Mouse (Mus musculus) hindbrain, embryonic 16.5 days (tissue): ENCODE measurements around the gene Dicer1. TPM values are rescaled to one million over a fixed set of nuclear protein-coding genes. Genes with fewer than 3 reads are reported as not detected.

Experiments used
- ATAC-seq: fragments of 200-750 bp; cut with Nextera tagmentation; 2 replicates; pipeline ENCODE4 v1.8.0; 2017; ENCODE audit warnings: moderate TSS enrichment, moderate library complexity
- H3K27ac ChIP-seq: fragments of 300-500 bp; sonication (generic); 2 replicates; pipeline ENCODE4 v1.5.1; 2014; ENCODE audit warnings: low read depth, mild to moderate bottlenecking, control low read depth, low read length, moderate library complexity
- H3K27me3 ChIP-seq: fragments of 300-500 bp; sonication (generic); replicated peaks from 2 replicates; pipeline ENCODE4 v1.6.1; 2014; ENCODE audit warnings: low read length; ENCODE audit not compliant: control insufficient read depth, insufficient read depth
- H3K36me3 ChIP-seq: fragments of 300-500 bp; sonication (generic); 2 replicates; pipeline ENCODE4 v1.6.1; 2014; ENCODE audit warnings: mild to moderate bottlenecking, low read length, moderate library complexity, mixed read lengths; ENCODE audit not compliant: control insufficient read depth, insufficient read depth
- H3K4me1 ChIP-seq: fragments of 300-500 bp; sonication (generic); 2 replicates; pipeline ENCODE4 v1.6.1; 2014; ENCODE audit warnings: low read depth, low read length; ENCODE audit not compliant: control insufficient read depth, insufficient read depth
- H3K4me2 ChIP-seq: fragments of 300-500 bp; sonication (generic); 2 replicates; pipeline ENCODE4 v1.6.1; 2014; ENCODE audit warnings: mild to moderate bottlenecking, low read length, control low read depth, moderate library complexity
- H3K4me3 ChIP-seq: fragments of 300-500 bp; sonication (generic); 2 replicates; pipeline ENCODE4 v1.5.1; 2014; ENCODE audit warnings: mild to moderate bottlenecking, low read length, control low read depth, moderate library complexity
- H3K9ac ChIP-seq: fragments of 300-500 bp; sonication (generic); 2 replicates; pipeline ENCODE4 v1.6.1; 2014; ENCODE audit warnings: low read depth, mild to moderate bottlenecking, control low read depth, low read length, moderate library complexity
- H3K9me3 ChIP-seq: fragments of 300-500 bp; sonication (generic); 2 replicates; pipeline ENCODE4 v1.6.1; 2014; ENCODE audit warnings: mild to moderate bottlenecking, low read length, moderate library complexity; ENCODE audit not compliant: control insufficient read depth
- WGBS: fragments of 180-500 bp; shearing (Covaris S2); extraction: QIAGEN DNeasy Blood & Tissue Kit; methylation state at CpG from one replicate; pipeline ENCODE4 v1.1.7; 2014; 5-methylcytosine and 5-hydroxymethylcytosine counted together
- polyA plus RNA-seq: library from polyadenylated mRNA; unstranded; fragments of >200 nt; fragmentation: Nextera tagmentation; extraction: Ambion mirVana; gene quantifications from 2 replicates; pipeline ENCODE4 v1.2.1, GENCODE M21; 2015

Dicer1 gene
- polyA plus RNA-seq, 1 experiment from 2014 or later, result 23.0 TPM

- H3K4me3 ChIP-seq, result no peak overlapping the region
- no peaks in the 10 kb centered on the region for H3K9me3 ChIP-seq
- ATAC-seq, result no peak
- no peak overlapping the region for H3K4me2 ChIP-seq
- H3K36me3 ChIP-seq, result no peaks in the 10 kb centered on the region; the same call in 1 of the 2 replicates
- WGBS, result 91% methylated on average over 2 of the region's 2 CpGs
- peaks cover 35% of the 10 kb centered on the region for H3K4me1 ChIP-seq
- no peaks in the 10 kb centered on the region for H3K27me3 ChIP-seq
- no peak overlapping the region for H3K27ac ChIP-seq
- no peak overlapping the region for H3K9ac ChIP-seq
Measured at GRCm38 (mm10) chr12:104748946-104749345, 2.8 kb downstream of the Dicer1 start.

- no peaks in the 10 kb centered on the region for H3K9me3 ChIP-seq
- no peaks in the 10 kb centered on the region for H3K27me3 ChIP-seq
- ATAC-seq, result no peak
- H3K4me3 ChIP-seq, result no peak overlapping the region
- 89% methylated on average over 5 of the region's 5 CpGs for WGBS
- no peak overlapping the region for H3K9ac ChIP-seq
- H3K36me3 ChIP-seq, result no peaks in the 10 kb centered on the region; the same call in 1 of the 2 replicates
- H3K4me1 ChIP-seq, result peaks cover 37% of the 10 kb centered on the region
- H3K4me2 ChIP-seq, result no peak overlapping the region
- H3K27ac ChIP-seq, result no peak overlapping the region
Measured at GRCm38 (mm10) chr12:104747252-104747651, 4.5 kb downstream of the Dicer1 start.

DNA sequence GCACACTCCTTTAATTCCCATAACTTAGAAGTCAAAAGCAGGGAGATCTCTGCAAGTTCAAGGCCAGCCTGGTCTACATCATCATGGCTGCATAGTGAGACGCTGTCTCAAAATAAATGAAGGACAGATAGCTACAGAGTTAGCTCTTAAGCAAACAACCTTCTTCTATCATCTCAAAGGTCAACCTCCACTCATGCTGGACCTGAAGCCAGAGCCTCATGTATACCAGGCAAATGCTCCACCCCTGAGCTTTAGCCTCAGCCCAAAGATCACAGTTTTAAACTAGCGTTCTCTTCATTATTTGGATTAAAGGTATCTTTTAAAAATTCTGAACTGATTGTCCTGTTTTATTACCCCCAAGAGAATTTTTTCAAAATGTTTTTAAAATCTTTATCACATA, 5.2 kb downstream of the Dicer1 start:
- Histone ChIP-seq H3K4me3 (no peak overlapping the region), H3K4me1 (peaks cover 37% of the 10 kb centered on the region)
- ATAC-seq, result no peak

DNA sequence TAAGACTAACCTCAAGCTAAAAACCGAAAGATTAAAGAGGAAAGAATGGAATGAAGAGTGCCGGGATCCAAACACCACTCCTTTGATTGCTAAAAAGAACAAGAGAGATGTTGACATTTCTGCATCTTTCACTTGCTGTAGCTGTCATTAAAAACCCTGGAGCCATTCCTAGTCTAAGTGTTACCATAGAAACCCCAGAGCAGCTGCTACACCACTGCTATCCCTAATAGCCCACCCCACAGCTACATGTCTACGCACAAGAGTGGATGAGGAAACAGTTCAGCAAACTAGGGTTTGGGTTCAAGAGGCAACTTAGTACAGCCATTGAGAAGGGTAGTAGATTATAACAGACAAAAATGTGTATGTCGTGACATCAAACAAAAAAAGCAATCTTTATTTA, 8.1 kb downstream of the Dicer1 start:
- H3K9ac ChIP-seq, result no peak overlapping the region
- H3K4me1 ChIP-seq, result peaks cover 20% of the 10 kb centered on the region
- H3K9me3 ChIP-seq, result no peaks in the 10 kb centered on the region
- H3K4me3 ChIP-seq, result no peak overlapping the region
- peak; percentile 49; the same call in 1 of the 2 replicates for ATAC-seq
- no peak overlapping the region for H3K4me2 ChIP-seq
- H3K27me3 ChIP-seq, result no peaks in the 10 kb centered on the region
- WGBS, result 46% methylated on average over 4 of the region's 4 CpGs
- H3K27ac ChIP-seq, result no peak overlapping the region
- H3K36me3 ChIP-seq, result no peaks in the 10 kb centered on the region; the same call in 1 of the 2 replicates

More for the DNA sequence above, 5.2 kb downstream of the Dicer1 start:
- 94% methylated on average over 2 of the region's 2 CpGs for WGBS
- no peaks in the 10 kb centered on the region; the same call in 1 of the 2 replicates for H3K36me3 ChIP-seq
- no peak overlapping the region for H3K27ac ChIP-seq
- no peaks in the 10 kb centered on the region for H3K27me3 ChIP-seq
- H3K9ac ChIP-seq, result no peak overlapping the region
- H3K4me2 ChIP-seq, result no peak overlapping the region
- H3K9me3 ChIP-seq, result no peaks in the 10 kb centered on the region

GRCm38 (mm10) chr12:104742247-104742646, 9.5 kb downstream of the Dicer1 start:
- 86% methylated on average over 6 of the region's 6 CpGs for WGBS
- H3K4me1 ChIP-seq, result peaks cover 26% of the 10 kb centered on the region
- H3K9me3 ChIP-seq, result no peaks in the 10 kb centered on the region
- H3K4me2 ChIP-seq, result no peak overlapping the region
- H3K36me3 ChIP-seq, result no peaks in the 10 kb centered on the region; the same call in 1 of the 2 replicates
- H3K27me3 ChIP-seq, result no peaks in the 10 kb centered on the region
- no peak overlapping the region for H3K27ac ChIP-seq
- H3K4me3 ChIP-seq, result no peak overlapping the region
- no peak for ATAC-seq
- H3K9ac ChIP-seq, result no peak overlapping the region

DNA sequence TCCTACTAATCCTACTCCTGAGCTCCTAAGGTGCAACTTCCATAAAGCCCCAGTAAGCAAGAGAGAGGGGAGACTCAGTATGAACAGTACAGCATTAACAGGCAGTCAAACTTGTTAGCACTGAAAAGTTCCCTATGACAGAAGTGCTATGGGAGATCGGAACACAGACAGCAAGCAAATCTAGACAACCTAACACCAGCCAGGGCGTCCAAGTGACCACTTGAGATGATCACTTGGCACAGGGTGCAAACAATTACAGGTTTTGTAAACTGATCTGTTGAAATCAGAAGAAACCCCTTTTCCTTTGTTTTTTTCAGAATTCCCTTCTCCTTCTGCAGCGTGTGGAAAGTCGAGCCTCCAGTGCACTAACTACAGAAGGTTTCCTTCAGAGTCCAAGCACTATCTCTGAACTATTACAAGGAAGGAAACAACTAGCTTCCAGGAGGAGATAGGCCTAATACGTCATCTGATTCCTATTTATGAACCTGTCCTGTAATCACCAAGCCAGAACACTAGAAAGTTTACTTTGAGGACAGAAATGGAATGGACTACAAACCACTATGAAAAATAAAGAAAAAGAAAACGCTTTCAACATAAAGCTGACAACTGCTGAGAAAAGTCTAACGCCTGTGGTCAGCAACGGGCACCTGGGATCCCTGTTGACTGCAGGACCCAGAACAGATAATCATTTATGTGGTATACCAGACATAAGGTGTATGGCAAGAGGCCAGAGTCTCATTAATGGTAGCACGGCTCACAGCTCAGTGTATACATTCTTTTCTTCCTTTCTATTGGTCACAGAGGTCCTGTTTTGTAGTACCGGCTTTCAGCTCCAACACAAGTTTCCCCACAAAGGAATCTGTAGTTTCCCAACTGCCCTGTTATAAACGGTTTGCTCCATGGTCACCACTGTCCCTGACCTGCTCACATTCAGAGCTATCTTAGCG, 10.6 kb downstream of the Dicer1 start:
- Histone ChIP-seq H3K9me3 (no peaks in the 10 kb centered on the region), H3K27me3 (no peaks in the 10 kb centered on the region), H3K36me3 (no peaks in the 10 kb centered on the region; the same call in 1 of the 2 replicates), H3K4me3 (no peak overlapping the region), H3K9ac (no peak overlapping the region), H3K4me2 (no peak overlapping the region), H3K27ac (no peak overlapping the region), H3K4me1 (peaks cover 31% of the 10 kb centered on the region)
- WGBS, result 72% methylated on average over 12 of the region's 12 CpGs
- no peak for ATAC-seq

DNA sequence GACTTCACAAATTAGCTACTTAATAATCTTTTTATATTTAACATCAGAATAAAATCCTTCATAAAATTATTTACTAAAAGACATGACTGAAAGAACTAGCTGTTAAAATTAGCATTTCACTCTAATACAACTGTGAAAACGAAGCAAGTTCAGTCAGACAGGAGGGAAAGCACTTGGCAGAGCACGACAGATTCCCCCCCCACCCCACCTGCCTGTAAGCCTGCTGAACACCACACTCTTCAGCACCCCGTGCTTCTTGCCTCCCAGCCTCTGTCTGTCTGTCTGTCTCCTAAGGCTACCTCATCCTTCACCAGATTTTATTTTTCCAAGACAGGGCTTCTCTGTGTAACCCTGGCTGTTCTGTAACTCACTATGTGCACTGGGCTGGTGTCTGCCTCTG, 12.8 kb downstream of the Dicer1 start:
- no peak overlapping the region for H3K4me2 ChIP-seq
- peaks cover 34% of the 10 kb centered on the region for H3K4me1 ChIP-seq
- no peak overlapping the region for H3K4me3 ChIP-seq
- 44% methylated on average over 3 of the region's 3 CpGs for WGBS
- no peaks in the 10 kb centered on the region for H3K36me3 ChIP-seq
- no peak for ATAC-seq
- H3K27ac ChIP-seq, result no peak overlapping the region
- no peaks in the 10 kb centered on the region for H3K27me3 ChIP-seq
- H3K9ac ChIP-seq, result no peak overlapping the region
- H3K9me3 ChIP-seq, result no peaks in the 10 kb centered on the region

DNA sequence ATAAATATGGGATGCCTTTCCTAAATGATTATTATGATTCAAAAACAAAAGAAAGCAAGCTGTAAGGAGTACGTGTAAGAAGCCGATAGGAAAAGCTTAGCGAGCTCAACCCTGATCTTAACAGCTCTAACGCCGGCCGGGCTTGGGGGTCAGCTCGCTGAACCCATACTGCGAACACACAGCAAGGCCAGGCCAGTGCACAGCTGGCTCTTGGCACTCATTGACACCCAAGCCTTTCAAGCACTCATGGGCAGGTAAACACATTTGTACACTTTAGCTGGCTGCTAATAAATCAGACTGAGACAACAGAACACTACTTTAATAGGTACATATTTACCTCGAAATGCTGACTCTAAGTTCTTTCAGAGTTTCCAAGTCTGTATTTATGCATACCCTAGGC, 13.3 kb downstream of the Dicer1 start:
- Histone ChIP-seq H3K27ac (no peak overlapping the region), H3K27me3 (no peaks in the 10 kb centered on the region), H3K4me1 (peaks cover 31% of the 10 kb centered on the region), H3K4me2 (no peak overlapping the region), H3K4me3 (no peak overlapping the region), H3K9ac (no peak overlapping the region), H3K9me3 (no peaks in the 10 kb centered on the region), H3K36me3 (no peaks in the 10 kb centered on the region)
- 43% methylated on average over 9 of the region's 9 CpGs for WGBS
- no peak for ATAC-seq

DNA sequence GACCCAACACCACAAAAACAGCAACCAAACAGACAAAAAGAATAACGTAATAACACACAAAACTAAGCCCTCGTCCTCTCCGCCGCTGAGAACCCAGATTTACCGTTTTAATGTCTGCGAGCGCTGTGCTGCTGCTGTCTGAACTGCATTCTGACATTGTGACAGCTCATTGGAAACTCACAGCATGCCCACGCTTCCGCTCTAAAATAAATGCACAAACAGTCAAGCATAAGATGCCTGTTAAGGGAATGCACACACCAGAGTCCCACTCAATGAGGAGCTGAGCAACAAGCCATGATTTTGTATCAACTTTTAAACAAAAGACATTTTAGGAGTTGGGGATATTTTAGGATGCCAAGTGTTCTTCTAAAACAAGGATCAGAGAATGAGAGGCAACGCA, 14.1 kb downstream of the Dicer1 start:
- no peak for ATAC-seq
- no peaks in the 10 kb centered on the region for H3K27me3 ChIP-seq

More for the DNA sequence above, 14.1 kb downstream of the Dicer1 start:
- Histone ChIP-seq H3K9me3 (no peaks in the 10 kb centered on the region), H3K4me3 (no peak overlapping the region), H3K4me2 (no peak overlapping the region), H3K9ac (no peak overlapping the region), H3K36me3 (no peaks in the 10 kb centered on the region), H3K4me1 (peaks cover 26% of the 10 kb centered on the region), H3K27ac (no peak overlapping the region)
- WGBS, result 43% methylated on average over 10 of the region's 10 CpGs
